Mouse (Mus musculus): Measurements from ENCODE around the gene Epn2.

GRCm38 (mm10) chr11:61563939-61564338 is 15.5 kb downstream of the Epn2 start:
- TF ChIP-seq CTCF (IDR thresholded peaks at IDR 0.05; ENCODE audit: extremely low read depth, insufficient read depth, low read length) (no peak), POLR2A (IDR thresholded peaks at IDR 0.05; ENCODE audit: extremely low read depth, insufficient read depth, low read length) (no peak)
